Mouse (Mus musculus) liver (tissue): Measurements from ENCODE around the gene Camta1.

Source experiments
- DNase-seq: peaks from one replicate; pipeline ENCODE4 v3.0.0-alpha.2; 2020; ENCODE audit warnings: mixed read lengths

Gene Camta1

GRCm38 (mm10) chr4:151732668-151733067, 129.0 kb downstream of the Camta1 start:
- DNase-seq = no peak

- peak; percentile 86 for DNase-seq
Measured at GRCm38 (mm10) chr4:151730037-151730759, 131.5 kb downstream of the Camta1 start.

GRCm38 (mm10) chr4:151729116-151729515, 132.6 kb downstream of the Camta1 start:
- DNase-seq = no peak

GRCm38 (mm10) chr4:151728391-151729065, 133.1 kb downstream of the Camta1 start:
- no peak for DNase-seq

GRCm38 (mm10) chr4:151726396-151726795, 135.3 kb downstream of the Camta1 start:
- peak; percentile 84 for DNase-seq

GRCm38 (mm10) chr4:151724897-151725296, 136.8 kb downstream of the Camta1 start:
- DNase-seq = no peak

GRCm38 (mm10) chr4:151720722-151721467, 140.8 kb downstream of the Camta1 start:
- DNase-seq = no peak

- peak; percentile 76 for DNase-seq
Measured at GRCm38 (mm10) chr4:151718866-151719475, 142.7 kb downstream of the Camta1 start.

GRCm38 (mm10) chr4:151717864-151718263, 143.8 kb downstream of the Camta1 start:
- DNase-seq = peak; percentile 73

- no peak for DNase-seq
Measured at GRCm38 (mm10) chr4:151713714-151714113, 148.0 kb downstream of the Camta1 start.

- no peak for DNase-seq
Measured at GRCm38 (mm10) chr4:151711406-151711805, 150.3 kb downstream of the Camta1 start.

GRCm38 (mm10) chr4:151710522-151710921, 151.2 kb downstream of the Camta1 start:
- DNase-seq = no peak

GRCm38 (mm10) chr4:151709269-151709668, 152.4 kb downstream of the Camta1 start:
- no peak for DNase-seq

- DNase-seq = peak; percentile 62
Measured at GRCm38 (mm10) chr4:151703069-151703735, 158.5 kb downstream of the Camta1 start.

GRCm38 (mm10) chr4:151702463-151702862, 159.2 kb downstream of the Camta1 start:
- no peak for DNase-seq

GRCm38 (mm10) chr4:151695984-151696383, 165.7 kb downstream of the Camta1 start:
- no peak for DNase-seq

GRCm38 (mm10) chr4:151694531-151694930, 167.1 kb downstream of the Camta1 start:
- no peak for DNase-seq

GRCm38 (mm10) chr4:151694047-151694446, 167.6 kb downstream of the Camta1 start:
- DNase-seq = peak; percentile 37

GRCm38 (mm10) chr4:151690041-151690440, 171.6 kb downstream of the Camta1 start:
- DNase-seq = no peak

GRCm38 (mm10) chr4:151688206-151688605, 173.5 kb downstream of the Camta1 start:
- DNase-seq = no peak

GRCm38 (mm10) chr4:151684596-151684995, 177.1 kb downstream of the Camta1 start:
- no peak for DNase-seq

- DNase-seq = no peak
Measured at GRCm38 (mm10) chr4:151682831-151683488, 178.7 kb downstream of the Camta1 start.
